Mouse (Mus musculus): ENCODE results near the gene Pcdh20.

Gene Pcdh20

GRCm38 (mm10) chr14:88470495-88471434 is at the start of gene Pcdh20:
Gene Pcdh20, minus strand, starts transcription at chr14:88471396.
- DNase-seq (ENCODE audit: low read depth), result no peak

DNA sequence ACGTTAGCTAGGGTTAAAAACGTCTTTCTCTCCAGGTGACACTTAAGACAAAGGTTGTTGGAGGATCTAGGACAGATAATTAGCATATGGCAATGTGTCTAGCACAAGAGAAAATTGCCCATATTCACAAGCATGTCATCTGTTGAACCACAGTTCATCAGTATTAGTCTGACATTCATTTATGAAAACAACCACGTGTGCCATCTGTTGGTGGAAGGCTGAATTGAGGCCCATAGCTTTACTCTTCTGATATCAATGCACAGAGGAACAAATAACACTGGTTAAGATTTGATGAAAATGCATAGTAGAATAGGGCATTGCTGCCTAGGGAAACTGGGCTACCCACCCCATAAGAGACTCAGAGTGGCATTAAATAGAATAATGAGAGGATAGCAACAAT is 8.7 kb upstream of the Pcdh20 start:
- DNase-seq (ENCODE audit: low read depth), result no peak

DNA sequence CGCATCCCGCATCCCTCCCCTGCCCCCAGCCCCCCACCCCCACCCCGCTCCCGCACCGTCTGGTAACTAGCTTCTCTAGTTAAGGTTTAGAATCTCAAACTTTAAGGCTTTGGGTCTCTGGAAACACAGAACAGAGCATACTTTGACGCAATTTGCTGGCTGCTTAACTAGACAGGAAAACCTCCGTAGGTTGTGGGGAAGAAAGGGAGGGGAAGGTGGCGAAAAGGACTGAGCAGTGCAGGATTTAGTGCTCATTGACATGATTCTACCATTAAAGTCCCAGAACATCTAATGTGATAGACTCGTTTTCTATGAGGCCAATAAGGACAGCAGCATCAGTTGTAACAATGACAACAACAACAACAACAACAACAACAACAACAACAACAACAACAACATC is 1.2 kb downstream of the Pcdh20 start:
- DNase-seq (ENCODE audit: low read depth), result no peak

- no peak for DNase-seq (ENCODE audit: low read depth)
Measured at GRCm38 (mm10) chr14:88469361-88469760, 1.8 kb downstream of the Pcdh20 start.

DNA sequence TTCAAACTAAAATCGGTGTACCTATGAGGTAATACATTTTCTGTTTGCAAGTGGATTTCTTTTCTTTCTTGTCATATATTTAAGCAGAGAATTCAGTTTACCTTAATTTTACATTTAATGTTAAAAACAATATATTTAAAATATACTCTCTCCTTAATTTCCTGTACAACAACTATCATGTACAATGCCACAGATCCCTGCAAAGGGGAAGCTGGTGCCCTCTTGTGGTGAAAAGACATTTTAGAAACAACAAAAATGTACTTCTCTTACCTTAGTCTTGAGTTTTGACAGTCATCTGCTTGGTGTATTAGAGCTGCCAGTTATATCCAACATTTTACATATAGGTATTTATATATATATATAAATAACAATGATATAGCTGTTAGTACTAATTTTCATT is 4.8 kb downstream of the Pcdh20 start:
- DNase-seq (ENCODE audit: low read depth), result no peak

DNA sequence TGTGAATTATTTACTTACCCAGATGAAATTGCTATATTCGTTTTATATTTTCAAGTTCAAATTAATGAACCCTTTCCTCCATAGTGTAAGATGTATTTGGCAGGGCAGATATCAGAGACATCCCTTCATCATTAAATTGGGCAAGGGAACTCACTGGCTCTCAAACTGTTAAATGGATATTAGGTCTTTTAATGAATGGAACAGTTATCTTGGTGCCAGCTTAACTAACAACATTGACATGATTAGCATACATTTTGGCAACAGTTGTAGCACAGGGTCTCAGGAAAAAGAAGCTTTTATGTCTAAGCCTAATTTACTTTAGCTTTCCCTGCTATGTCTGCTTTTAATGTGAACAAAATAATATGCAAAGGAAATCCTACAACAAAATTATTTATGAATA is 6.8 kb downstream of the Pcdh20 start:
- DNase-seq (ENCODE audit: low read depth), result no peak

GRCm38 (mm10) chr14:88463357-88463756 is 7.8 kb downstream of the Pcdh20 start:
- no peak for DNase-seq (ENCODE audit: low read depth)

- DNase-seq (ENCODE audit: low read depth), result no peak
Measured at GRCm38 (mm10) chr14:88462944-88463343, 8.3 kb downstream of the Pcdh20 start.

GRCm38 (mm10) chr14:88460705-88461104 is 10.5 kb downstream of the Pcdh20 start:
- DNase-seq (ENCODE audit: low read depth), result no peak

- DNase-seq (ENCODE audit: low read depth), result no peak
Measured at GRCm38 (mm10) chr14:88443304-88443703, 27.9 kb downstream of the Pcdh20 start.

- DNase-seq (ENCODE audit: low read depth), result no peak
Measured at GRCm38 (mm10) chr14:88429393-88429792, 41.8 kb downstream of the Pcdh20 start.

- no peak for DNase-seq (ENCODE audit: low read depth)
Measured at GRCm38 (mm10) chr14:88427370-88427769, 43.8 kb downstream of the Pcdh20 start.

Data from c-Kit-positive CD71-negative TER-119-negative erythroid progenitor cells, embryonic 14.5 days (primary cell).